Comparison of ENCODE assay signal across 9 mouse cellular contexts in the genomic region with DNA sequence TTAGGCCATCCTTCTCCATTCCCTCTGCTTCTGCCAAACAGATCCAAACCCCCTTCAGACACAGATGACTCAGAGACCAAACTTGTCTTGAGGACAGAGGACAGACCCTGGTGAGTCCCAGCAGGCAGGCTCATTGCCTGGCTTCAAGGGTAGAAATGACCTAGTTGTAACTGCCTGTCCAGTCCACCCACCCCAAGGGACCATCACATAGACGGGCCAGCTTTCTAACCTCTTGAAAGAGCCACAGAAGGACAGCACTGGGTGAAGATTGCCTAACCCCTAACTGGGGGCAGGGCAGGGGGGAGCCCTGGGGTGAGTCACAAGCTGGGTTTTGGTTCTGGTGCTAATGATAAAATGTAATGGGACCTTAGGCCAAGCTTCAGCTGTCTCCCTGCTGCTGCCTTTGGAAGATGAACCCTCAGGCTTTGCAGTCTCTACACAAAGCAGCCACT. TPM values are rescaled to one million over a fixed set of nuclear protein-coding genes. Genes with fewer than 3 reads are reported as not detected.
DNase-seq lines count a peak whose midpoint lies in the region; ATAC-seq and TF ChIP-seq lines count a peak whose summit lies in the region.
"Had no signal": no experiment of that assay in that cellular context is flagged by ENCODE, and none has a peak within 500 bp of the region (broad histone marks: within the 10 kb centered on the region; RNA-seq: fewer than 3 reads in every experiment).

No protein-coding gene starts in this region.

- peak; percentile 60; the same call in 1 of the 2 replicates for ATAC-seq in stomach, postnatal 0 days (ENCODE audit: low FRiP score, low TSS enrichment)
- no peak for ATAC-seq in forebrain, embryonic 16.5 days

- H3K9ac ChIP-seq in stomach, postnatal 0 days (ENCODE audit: low read length): no peak overlapping the region
- no peak overlapping the region for H3K9ac ChIP-seq in forebrain, embryonic 16.5 days (replicated peaks; ENCODE audit: low read depth, low read length)

- DNase-seq in adrenal gland, adult (ENCODE audit: inconsistent age in 2 of 2, low spot score in 1 of 2): peak; percentile 26 to 57
- DNase-seq in adrenal gland, adult 8-10 months: no peak
- peak; percentile 35 for DNase-seq in urinary bladder, postnatal 14 days (ENCODE audit: low spot score)
- no peak for DNase-seq in urinary bladder, postnatal 10 days (ENCODE audit: low spot score)
- peak; percentile 54 for DNase-seq in kidney, postnatal 14 days
- no peak for DNase-seq in stomach, postnatal 0 days (ENCODE audit: low spot score)
- no peak for DNase-seq in frontal cortex, postnatal 10 days (ENCODE audit: low spot score in 2 of 2)

- no peaks in the 10 kb centered on the region for H3K36me3 ChIP-seq in stomach, postnatal 0 days (ENCODE audit: control insufficient read depth, insufficient read depth, low read length)
- no peaks in the 10 kb centered on the region for H3K36me3 ChIP-seq in forebrain, embryonic 16.5 days (ENCODE audit: control insufficient read depth, insufficient read depth)

- peak overlapping the region; percentile 42 for H3K27ac ChIP-seq in stomach, postnatal 0 days (replicated peaks)
- no peak overlapping the region for H3K27ac ChIP-seq in forebrain, embryonic 16.5 days (ENCODE audit: low read length)

- no peaks in the 10 kb centered on the region for H3K4me1 ChIP-seq in stomach, postnatal 0 days (replicated peaks; ENCODE audit: control insufficient read depth, insufficient read depth)
- peaks cover 8% of the 10 kb centered on the region for H3K4me1 ChIP-seq in forebrain, embryonic 16.5 days (replicated peaks; ENCODE audit: control insufficient read depth, insufficient read depth, low read length)

- no peak for TF ChIP-seq CTCF in stomach, postnatal 0 days (IDR thresholded peaks at IDR 0.05; ENCODE audit: low read depth)

- no peak overlapping the region for H3K4me2 ChIP-seq in stomach, postnatal 0 days (replicated peaks; ENCODE audit: low read depth)
- H3K4me2 ChIP-seq in forebrain, embryonic 16.5 days (ENCODE audit: low read length): no peak overlapping the region

- no peaks in the 10 kb centered on the region for H3K9me3 ChIP-seq in stomach, postnatal 0 days (ENCODE audit: control insufficient read depth, low read length)
- H3K9me3 ChIP-seq in forebrain, embryonic 16.5 days (ENCODE audit: control insufficient read depth, low read length): no peaks in the 10 kb centered on the region

- no peak overlapping the region for H3K4me3 ChIP-seq in stomach, postnatal 0 days (ENCODE audit: low read depth, low read length)
- no peak overlapping the region for H3K4me3 ChIP-seq in forebrain, embryonic 16.5 days (replicated peaks; ENCODE audit: low read length)
- H3K4me3 ChIP-seq: erythroblast, embryonic 14.5 days had no signal

- TF ChIP-seq EP300 in stomach, postnatal 0 days (optimal IDR thresholded peaks at IDR 0.05): no peak

- WGBS in stomach, postnatal 0 days: 57% methylated on average over 1 of the region's 1 CpGs
- 78% methylated on average over 1 of the region's 1 CpGs for WGBS in forebrain, embryonic 16.5 days

- H3K27me3 ChIP-seq in stomach, postnatal 0 days (ENCODE audit: control insufficient read depth, insufficient read depth, low read length): no peaks in the 10 kb centered on the region
- no peaks in the 10 kb centered on the region for H3K27me3 ChIP-seq in forebrain, embryonic 16.5 days (replicated peaks; ENCODE audit: control insufficient read depth, insufficient read depth, low read length)

RNA-seq across cellular contexts. Expression of a gene that starts 2.1 kb away (rescaled TPM):
- total RNA-seq in adrenal gland, adult 8-10 months (2022): 10 to 100 TPM; 15.6 to 82.1 (median 32.1) TPM
- 35.6 and 53.9 TPM in 2 replicates for polyA plus RNA-seq in stomach, postnatal 0 days (2015; fragmentation: Nextera tagmentation; extraction: Ambion mirVana)
- 0.14 TPM in 1 of 2 replicates, not detected in the other for polyA plus RNA-seq in forebrain, embryonic 16.5 days (2015; fragmentation: Nextera tagmentation; extraction: Ambion mirVana)

Comparison
In these comparisons a context has a peak if more than half of its experiments do, and no peak if none do; other contexts are left out.
1. DNase-seq: peak in adrenal gland, adult (2 of 2), urinary bladder, postnatal 14 days (single experiment) and kidney, postnatal 14 days (single experiment); none in adrenal gland, adult 8-10 months (single experiment), urinary bladder, postnatal 10 days (single experiment), stomach, postnatal 0 days (single experiment) and frontal cortex, postnatal 10 days (0 of 2).
2. RNA of a gene that starts 2.1 kb away (polyA plus RNA-seq): 35.6 to 53.9 TPM in stomach, postnatal 0 days; 0.14 TPM in forebrain, embryonic 16.5 days; every median in the first group is over 10 times any median in the second.